Mouse (Mus musculus) kidney, embryonic 14.5 days (tissue): ENCODE results near the gene Kctd15. TPM values are rescaled to one million over a fixed set of nuclear protein-coding genes. Genes with fewer than 3 reads are reported as not detected.

Experiments used
- ATAC-seq: fragments of 200-750 bp; cut with Nextera tagmentation; 2 replicates; pipeline ENCODE4 v1.8.0; 2017; ENCODE audit warnings: moderate number of reproducible peaks, mild to moderate bottlenecking, moderate TSS enrichment, moderate library complexity; ENCODE audit not compliant: low FRiP score, low TSS enrichment
- H3K27ac ChIP-seq: fragments of 300-500 bp; sonication (generic); 2 replicates; pipeline ENCODE4 v1.5.1; 2014; ENCODE audit warnings: low read depth, mild to moderate bottlenecking, low read length, moderate library complexity, mixed read lengths
- H3K27me3 ChIP-seq: fragments of 300-500 bp; sonication (generic); 2 replicates; pipeline ENCODE4 v1.6.1; 2014; ENCODE audit warnings: mild to moderate bottlenecking, low read length; ENCODE audit not compliant: control insufficient read depth, insufficient read depth
- H3K36me3 ChIP-seq: fragments of 300-500 bp; sonication (generic); 2 replicates; pipeline ENCODE4 v1.6.1; 2014; ENCODE audit warnings: low read length, mixed read lengths; ENCODE audit not compliant: control insufficient read depth, insufficient read depth
- H3K4me1 ChIP-seq: fragments of 300-500 bp; sonication (generic); 2 replicates; pipeline ENCODE4 v1.6.1; 2014; ENCODE audit warnings: low read length, mixed read lengths; ENCODE audit not compliant: control insufficient read depth, insufficient read depth
- H3K4me2 ChIP-seq: fragments of 300-500 bp; sonication (generic); replicated peaks from 2 replicates; pipeline ENCODE4 v1.6.1; 2014; ENCODE audit warnings: low read depth, mild to moderate bottlenecking, low read length
- H3K4me3 ChIP-seq: fragments of 300-500 bp; sonication (generic); 2 replicates; pipeline ENCODE4 v1.5.1; 2014; ENCODE audit warnings: mild to moderate bottlenecking, low read length
- H3K9ac ChIP-seq: fragments of 300-500 bp; sonication (generic); 2 replicates; pipeline ENCODE4 v1.6.1; 2014; ENCODE audit warnings: low read depth, mild to moderate bottlenecking, low read length, moderate library complexity
- H3K9me3 ChIP-seq: fragments of 300-500 bp; sonication (generic); 2 replicates; pipeline ENCODE4 v1.6.1; 2016; ENCODE audit warnings: low read length; ENCODE audit not compliant: control insufficient read depth
- WGBS: fragments of 180-500 bp; shearing (Covaris S2); extraction: QIAGEN DNeasy Blood & Tissue Kit; methylation state at CpG from one replicate; pipeline ENCODE4 v1.1.7; 2014; 5-methylcytosine and 5-hydroxymethylcytosine counted together
- polyA plus RNA-seq: library from polyadenylated mRNA; unstranded; fragments of >200 nt; fragmentation: Nextera tagmentation; extraction: Ambion mirVana; gene quantifications from 2 replicates; pipeline ENCODE4 v1.2.1, GENCODE M21; 2014

The Kctd15 gene
- polyA plus RNA-seq, 1 experiment from 2014 or later = 15.7 TPM

- Histone ChIP-seq H3K27ac (no peak overlapping the region), H3K9me3 (no peaks in the 10 kb centered on the region), H3K4me2 (no peak overlapping the region), H3K4me3 (no peak overlapping the region), H3K27me3 (no peaks in the 10 kb centered on the region), H3K9ac (no peak overlapping the region), H3K4me1 (no peaks in the 10 kb centered on the region), H3K36me3 (peaks cover 93% of the 10 kb centered on the region)
- no peak for ATAC-seq
- WGBS = 89% methylated on average over 18 of the region's 18 CpGs
Observed at GRCm38 (mm10) chr7:34644591-34644990, 11.9 kb downstream of the Kctd15 start.

DNA sequence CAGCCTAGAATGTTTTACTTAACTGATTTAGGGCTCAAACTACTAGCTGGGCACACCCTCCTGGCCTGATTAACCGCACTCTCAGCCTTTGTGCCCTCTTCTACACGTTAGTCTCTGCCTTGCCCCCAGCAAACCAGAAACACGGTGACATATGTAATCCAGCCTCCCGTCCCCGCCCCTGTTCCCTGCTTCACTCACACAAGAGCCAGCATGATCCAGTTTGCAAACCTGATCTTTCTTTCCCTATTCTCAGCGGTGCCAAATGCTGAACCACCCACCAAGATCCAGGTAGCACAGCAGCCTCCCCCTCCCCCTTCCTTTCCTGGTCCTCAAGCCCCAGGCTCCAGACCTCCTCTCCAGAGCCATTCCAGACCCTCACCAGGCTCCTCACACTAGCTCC lies 13.2 kb downstream of the Kctd15 start:
- Histone ChIP-seq H3K27ac (no peak overlapping the region; the same call in 1 of the 2 replicates), H3K36me3 (peaks cover 91% of the 10 kb centered on the region), H3K4me3 (no peak overlapping the region), H3K4me2 (no peak overlapping the region), H3K27me3 (no peaks in the 10 kb centered on the region), H3K4me1 (no peaks in the 10 kb centered on the region), H3K9me3 (no peaks in the 10 kb centered on the region), H3K9ac (no peak overlapping the region)
- WGBS = 61% methylated on average over 6 of the region's 6 CpGs
- ATAC-seq = no peak

DNA sequence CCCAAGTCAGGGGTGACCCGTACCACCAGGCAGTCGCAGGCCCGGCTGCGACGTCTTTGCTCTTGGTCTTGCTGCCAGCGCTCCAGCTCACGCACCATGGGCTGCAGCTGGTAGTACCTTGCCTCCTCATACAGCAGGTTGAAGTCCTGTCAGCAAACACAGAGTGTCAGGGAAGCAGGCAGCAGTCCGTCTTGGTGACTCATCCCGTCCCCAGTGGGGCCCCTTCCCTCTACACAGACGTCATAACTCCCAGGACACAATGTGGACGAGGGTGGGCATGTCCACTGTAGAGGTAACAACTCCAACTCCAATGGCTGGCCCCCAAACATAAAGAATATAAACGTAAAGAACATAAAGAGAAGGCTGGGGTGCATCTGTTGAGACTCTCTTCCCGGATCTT lies 14.6 kb downstream of the Kctd15 start:
- Histone ChIP-seq H3K4me2 (no peak overlapping the region), H3K9ac (no peak overlapping the region), H3K27me3 (no peaks in the 10 kb centered on the region), H3K36me3 (peaks cover 78% of the 10 kb centered on the region), H3K4me3 (no peak overlapping the region), H3K27ac (no peak overlapping the region), H3K9me3 (no peaks in the 10 kb centered on the region), H3K4me1 (no peaks in the 10 kb centered on the region)
- ATAC-seq = no peak
- WGBS = 89% methylated on average over 13 of the region's 13 CpGs

- Histone ChIP-seq H3K27ac (no peak overlapping the region), H3K4me2 (no peak overlapping the region), H3K4me1 (no peaks in the 10 kb centered on the region), H3K9me3 (no peaks in the 10 kb centered on the region), H3K4me3 (no peak overlapping the region), H3K36me3 (peaks cover 60% of the 10 kb centered on the region), H3K9ac (no peak overlapping the region), H3K27me3 (no peaks in the 10 kb centered on the region)
- ATAC-seq = no peak
- WGBS = 85% methylated on average over 11 of the region's 11 CpGs
Observed at GRCm38 (mm10) chr7:34639798-34640197, 16.7 kb downstream of the Kctd15 start.

DNA sequence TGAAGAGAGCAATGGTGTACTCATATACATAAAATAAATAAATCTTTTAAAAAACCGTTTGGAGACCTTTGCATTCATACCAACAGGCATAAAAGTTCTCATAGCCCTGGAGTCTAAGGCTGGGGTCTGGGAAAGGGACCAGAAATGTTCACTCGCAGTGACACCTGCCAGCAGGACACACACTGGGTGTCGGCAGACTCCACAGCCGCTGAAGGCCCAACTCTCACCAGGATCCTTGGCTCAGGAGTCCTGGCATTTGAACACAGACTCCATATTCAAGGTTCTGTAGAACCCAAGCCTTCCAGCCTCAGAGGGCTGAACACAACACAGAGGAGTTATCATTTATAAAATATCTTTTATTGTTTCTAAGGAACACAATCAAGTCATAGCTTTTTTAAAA lies 19.9 kb downstream of the Kctd15 start:
- H3K4me2 ChIP-seq = no peak overlapping the region
- no peak for ATAC-seq
- no peaks in the 10 kb centered on the region for H3K27me3 ChIP-seq
- no peaks in the 10 kb centered on the region for H3K9me3 ChIP-seq
- peaks cover 31% of the 10 kb centered on the region for H3K36me3 ChIP-seq
- no peak overlapping the region for H3K9ac ChIP-seq
- no peak overlapping the region for H3K4me3 ChIP-seq
- no peak overlapping the region for H3K27ac ChIP-seq
- no peaks in the 10 kb centered on the region for H3K4me1 ChIP-seq
- 85% methylated on average over 4 of the region's 4 CpGs for WGBS

GRCm38 (mm10) chr7:34632966-34633742 lies 23.4 kb downstream of the Kctd15 start:
- WGBS = 87% methylated on average over 10 of the region's 10 CpGs
- no peak overlapping the region for H3K4me3 ChIP-seq

GRCm38 (mm10) chr7:34630211-34631085 lies 26.1 kb downstream of the Kctd15 start:
- Histone ChIP-seq H3K9ac (peak overlapping the region; percentile 60), H3K36me3 (no peaks in the 10 kb centered on the region), H3K27ac (peak overlapping the region; percentile 90), H3K27me3 (no peaks in the 10 kb centered on the region), H3K4me3 (peak overlapping the region; percentile 38), H3K4me1 (peaks cover 6% of the 10 kb centered on the region), H3K9me3 (no peaks in the 10 kb centered on the region), H3K4me2 (peak overlapping the region; percentile 70)
- WGBS = under 1% methylated on average over 31 of the region's 34 CpGs
- peak; percentile 89 for ATAC-seq

More at GRCm38 (mm10) chr7:34632966-34633742, 23.4 kb downstream of the Kctd15 start:
- peaks cover 6% of the 10 kb centered on the region for H3K4me1 ChIP-seq
- H3K27ac ChIP-seq = no peak overlapping the region
- ATAC-seq = no peak
- no peak overlapping the region for H3K4me2 ChIP-seq
- no peak overlapping the region for H3K9ac ChIP-seq
- H3K36me3 ChIP-seq = no peaks in the 10 kb centered on the region
- H3K27me3 ChIP-seq = no peaks in the 10 kb centered on the region
- H3K9me3 ChIP-seq = no peaks in the 10 kb centered on the region

DNA sequence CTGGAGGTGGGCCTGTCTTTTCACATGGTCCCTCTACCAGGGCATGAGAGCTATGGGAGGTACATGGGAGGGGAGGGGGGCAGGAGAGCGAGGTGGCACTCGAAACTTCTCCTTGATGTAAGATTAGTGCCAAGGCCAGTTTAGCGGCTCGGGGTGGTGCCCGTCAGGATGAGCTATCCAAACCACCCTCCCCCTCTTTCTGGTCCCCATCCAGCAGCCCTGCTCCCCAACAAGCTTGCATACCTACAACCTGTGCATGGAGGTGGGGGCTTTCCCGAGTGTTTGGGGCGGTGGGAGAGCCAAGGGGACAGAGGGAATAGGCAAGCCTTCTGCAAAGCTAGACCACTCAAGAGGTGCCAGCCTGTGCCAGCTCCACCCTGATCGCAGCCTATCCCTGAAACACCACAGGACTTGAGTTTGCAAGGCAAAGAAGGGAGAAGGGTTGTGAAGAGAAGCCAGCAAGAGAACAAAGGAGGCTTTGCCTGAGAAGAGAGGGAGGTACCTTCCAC lies 26.8 kb downstream of the Kctd15 start:
- H3K9ac ChIP-seq = peak overlapping the region; percentile 60
- peaks cover 6% of the 10 kb centered on the region for H3K4me1 ChIP-seq
- H3K36me3 ChIP-seq = no peaks in the 10 kb centered on the region
- peak overlapping the region; percentile 70 for H3K4me2 ChIP-seq
- peak overlapping the region; percentile 90 for H3K27ac ChIP-seq
- 29% methylated on average over 8 of the region's 8 CpGs for WGBS
- ATAC-seq = 0 out of 2 replicates have a peak, but pooled peaks have one; percentile 8
- H3K4me3 ChIP-seq = peak overlapping the region; percentile 38
- H3K27me3 ChIP-seq = no peaks in the 10 kb centered on the region
- H3K9me3 ChIP-seq = no peaks in the 10 kb centered on the region
